Mouse (Mus musculus) NIH3T3 (cell line): ENCODE measurements around the gene Ccl17.
A peak's percentile ranks its signal among the peaks of the same experiment; 100 is the strongest.
"Not testable (repeated sequence)": the region's sequence is repeated elsewhere in the genome, so short reads cannot be mapped to it uniquely, and the experiment has no call there.

Experiments used
- DNase-seq: peaks from one replicate; pipeline ENCODE4 v3.0.0-alpha.2; 2012; ENCODE audit warnings: low read depth

The Ccl17 gene

DNA sequence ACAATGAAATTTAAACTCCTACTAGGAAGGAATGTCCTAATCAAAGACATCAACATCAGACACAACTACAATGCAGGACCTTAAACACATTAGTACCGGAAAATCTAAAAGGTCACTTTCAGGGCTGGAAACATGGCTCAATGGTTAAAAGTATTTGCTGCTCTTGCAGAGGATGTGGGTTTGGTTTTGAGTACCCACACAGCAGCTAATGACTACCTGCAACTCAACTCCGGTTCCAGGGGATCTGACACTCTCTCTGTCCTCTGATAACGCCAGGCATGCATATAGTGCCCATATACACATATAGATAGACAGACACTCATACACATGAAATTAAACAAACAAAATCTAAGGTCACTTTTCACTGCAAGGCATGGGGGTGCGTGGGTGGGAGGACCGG, 16.0 kb downstream of the Ccl17 start:
- no peak for DNase-seq

DNA sequence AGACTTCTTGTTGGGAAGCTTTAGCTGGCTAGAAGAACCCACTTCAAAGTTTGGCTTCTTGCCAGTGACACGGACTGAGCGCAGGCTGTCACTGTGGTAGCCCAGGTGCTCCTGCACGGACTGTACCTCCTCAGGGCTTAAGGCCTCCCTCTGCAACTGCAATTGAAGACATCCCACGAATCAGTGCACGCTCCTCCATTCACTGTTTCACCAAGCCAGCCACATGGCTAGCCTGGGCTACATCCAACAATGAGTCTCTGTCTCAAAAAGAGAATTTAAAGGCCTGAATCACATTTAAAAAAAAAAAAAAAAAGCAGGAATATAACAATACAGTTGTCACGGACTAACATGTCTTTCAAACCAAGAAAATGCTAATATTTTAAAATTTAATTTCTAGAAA, 18.0 kb downstream of the Ccl17 start:
- peak; percentile 65 for DNase-seq

DNA sequence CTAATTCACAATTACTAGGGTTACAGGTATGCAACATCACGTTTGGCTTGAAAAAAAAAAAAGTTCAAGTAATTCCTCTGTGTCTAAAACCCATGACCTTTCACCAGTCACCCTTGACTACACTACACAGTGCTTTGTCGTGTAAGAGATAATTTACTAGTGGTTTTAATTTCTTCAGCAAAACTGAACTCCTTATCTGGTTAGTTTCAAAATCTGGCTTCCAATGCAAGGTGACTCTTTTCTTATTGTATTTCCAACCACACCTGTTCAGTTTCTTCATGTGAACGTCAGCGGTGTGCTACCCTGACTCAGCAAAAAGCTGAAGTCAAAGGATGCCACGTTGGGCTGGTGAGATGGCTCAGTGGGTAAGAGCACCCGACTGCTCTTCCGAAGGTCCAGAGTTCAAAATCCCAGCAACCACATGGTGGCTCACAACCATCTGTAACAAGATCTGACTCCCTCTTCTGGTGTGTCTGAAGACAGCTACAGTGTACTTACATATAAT, 23.7 kb downstream of the Ccl17 start:
- not testable (repeated sequence) for DNase-seq

DNA sequence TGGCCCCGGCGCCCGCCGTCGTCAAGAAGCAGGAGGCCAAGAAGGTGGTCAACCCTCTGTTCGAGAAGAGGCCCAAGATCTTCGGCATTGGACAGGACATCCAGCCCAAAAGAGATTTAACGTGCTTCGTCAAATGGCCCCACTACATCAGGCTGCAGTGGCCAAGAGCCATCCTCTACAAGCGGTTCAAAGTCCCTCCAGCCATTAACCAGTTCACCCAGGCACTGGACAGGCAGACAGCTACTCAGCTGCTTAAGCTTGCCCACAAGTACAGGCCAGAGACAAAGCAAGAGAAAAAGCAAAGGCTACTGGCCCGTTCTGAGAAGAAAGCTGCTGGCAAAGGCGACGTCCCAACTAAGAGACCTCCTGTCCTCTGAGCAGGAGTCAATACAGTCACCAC, 25.5 kb downstream of the Ccl17 start:
- not testable (repeated sequence) for DNase-seq

DNA sequence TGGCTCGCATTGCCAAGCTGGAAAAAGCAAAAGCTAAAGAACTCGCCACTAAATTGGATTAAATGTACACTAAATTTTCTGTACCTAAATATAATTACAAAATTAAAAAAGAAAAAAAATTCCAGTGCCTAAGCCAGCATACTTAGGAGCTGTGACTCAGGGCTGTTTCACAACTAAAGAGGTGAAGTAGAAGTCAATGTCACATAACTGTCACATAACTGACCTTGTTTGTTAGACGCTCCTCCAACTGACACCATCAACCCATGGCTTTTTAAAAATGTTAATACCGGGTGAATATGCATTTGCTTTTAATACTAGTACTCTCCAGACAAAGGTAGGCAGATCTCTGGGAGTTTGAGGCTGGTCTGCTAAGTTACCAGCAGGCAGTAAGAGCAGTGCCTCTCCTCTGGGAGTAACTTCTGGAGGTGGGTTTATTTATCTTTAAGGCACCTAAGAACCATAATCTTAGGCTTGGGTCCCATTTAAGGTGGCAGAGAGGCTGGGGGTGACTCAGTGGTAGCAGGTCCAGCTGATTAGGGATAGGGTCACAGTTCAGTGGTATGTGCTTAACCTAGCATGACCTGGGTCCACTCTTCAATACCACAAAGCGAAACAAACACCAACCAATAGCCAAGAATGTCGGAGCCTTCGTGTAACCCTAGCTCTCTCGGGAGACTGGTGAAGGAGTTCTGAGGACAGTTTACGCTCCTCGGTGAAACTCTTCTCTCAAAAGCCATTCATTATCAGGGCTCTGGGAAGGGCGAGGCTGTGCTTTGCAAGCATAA, 26.4 kb downstream of the Ccl17 start:
- DNase-seq: no peak

DNA sequence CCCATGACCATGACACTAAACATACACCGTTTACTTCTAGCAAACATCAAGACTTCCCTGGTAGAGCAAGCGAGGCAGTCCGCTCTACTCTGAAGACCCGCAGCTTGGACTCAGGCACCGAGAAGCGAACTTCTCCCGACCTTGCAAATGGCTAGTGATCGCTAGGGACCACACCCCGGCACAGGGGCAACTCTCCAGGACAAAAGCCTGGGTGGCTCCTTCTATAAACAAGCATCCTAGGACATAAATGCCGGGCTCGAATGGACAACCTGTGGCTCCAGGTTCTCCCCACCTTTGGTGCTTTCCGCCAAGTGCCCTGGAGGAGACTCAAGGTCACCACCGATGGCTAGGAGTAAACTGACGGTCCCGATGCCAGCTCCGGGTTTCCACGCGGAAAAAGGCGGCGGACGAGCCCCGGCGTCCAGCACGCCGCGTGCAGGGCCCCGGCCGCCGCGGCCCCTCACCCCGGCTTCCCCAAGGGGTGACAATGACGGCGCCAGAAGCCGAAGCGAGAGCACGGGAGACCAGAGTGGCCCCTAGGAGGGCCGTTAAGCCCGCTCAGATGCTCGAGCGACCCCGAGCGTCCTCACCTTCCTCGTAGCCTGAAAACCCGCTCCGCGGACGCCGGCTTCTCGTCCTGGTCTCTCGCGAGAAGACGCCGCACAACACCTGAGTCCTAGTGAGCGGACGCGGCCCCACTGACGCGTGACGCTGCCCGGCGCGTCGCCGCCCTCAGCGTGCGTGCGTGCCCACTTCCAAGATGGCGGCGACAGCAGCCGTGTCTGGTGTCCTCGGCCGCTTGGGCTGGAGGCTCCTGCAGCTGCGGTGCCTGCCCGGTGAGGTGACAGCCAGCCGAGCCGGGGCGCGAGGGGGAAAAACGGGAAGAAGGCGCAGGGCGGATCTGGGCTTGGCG, 27.7 kb downstream of the Ccl17 start, which contains the start of the genes Coq9 and Ciapin1:
Coq9 (plus strand) TSS at position 660 of the 913 bp plus-strand sequence.
Ciapin1 (minus strand) TSS at position 697 of the 913 bp plus-strand sequence.
- DNase-seq: peak; percentile 98

DNA sequence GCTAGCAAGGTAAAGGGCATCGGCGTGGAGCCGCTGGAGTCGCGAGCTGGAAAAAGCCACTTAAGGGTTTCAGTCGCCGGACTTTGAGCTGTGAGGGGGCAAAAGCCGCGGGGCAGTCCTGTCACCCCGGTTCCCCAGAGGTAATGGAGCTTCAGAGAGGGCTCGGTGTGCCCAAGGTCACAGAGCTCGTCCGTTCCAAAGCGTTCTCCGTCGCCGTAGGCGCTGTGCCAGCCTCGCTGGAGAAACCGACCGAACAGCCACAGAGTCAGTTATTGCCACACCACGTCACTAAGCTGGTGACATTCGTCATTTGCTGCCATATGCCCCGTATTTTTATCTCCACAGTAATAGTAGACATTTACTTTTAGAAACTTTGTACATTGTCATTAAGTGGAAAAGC, 28.3 kb downstream of the Ccl17 start:
- DNase-seq: peak; percentile 50

DNA sequence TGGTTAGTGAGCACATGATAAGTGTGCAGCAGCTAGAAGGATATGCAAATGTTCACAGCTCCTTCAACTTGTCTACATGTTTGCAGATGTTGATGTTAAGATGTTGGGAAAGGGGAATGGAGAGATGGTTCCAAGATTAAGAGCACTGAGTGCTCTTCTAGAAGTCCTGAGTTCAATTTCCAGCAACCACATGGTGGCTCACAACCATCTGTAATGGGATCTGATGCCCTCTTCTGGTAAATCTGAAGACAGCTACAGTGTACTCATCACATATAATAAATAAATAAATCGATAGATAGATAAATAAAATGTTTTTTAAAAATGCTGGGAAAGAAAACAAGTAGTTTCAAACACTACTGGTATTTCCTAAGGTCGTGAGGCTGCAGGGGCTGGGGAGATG, 30.9 kb downstream of the Ccl17 start:
- DNase-seq: no peak

DNA sequence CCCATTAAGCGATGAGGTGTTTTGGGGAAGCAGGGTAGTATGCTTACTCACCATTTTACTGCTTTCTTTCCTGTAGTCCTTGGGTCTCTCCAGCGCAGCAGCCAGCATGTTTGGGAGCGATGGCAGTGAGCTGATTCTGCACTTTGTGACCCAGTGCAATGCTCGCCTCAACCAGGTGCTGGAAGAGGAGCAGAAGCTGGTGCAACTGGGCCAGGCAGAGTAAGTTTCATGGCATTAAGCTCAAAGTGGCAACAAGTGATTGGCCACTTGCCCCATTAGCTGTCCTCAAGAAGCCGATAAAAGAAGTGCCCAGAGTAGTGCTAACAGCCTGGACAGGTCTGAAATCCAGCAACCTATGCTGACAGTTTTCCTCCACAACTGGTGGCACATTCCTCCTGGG, 39.8 kb downstream of the Ccl17 start:
- no peak for DNase-seq

DNA sequence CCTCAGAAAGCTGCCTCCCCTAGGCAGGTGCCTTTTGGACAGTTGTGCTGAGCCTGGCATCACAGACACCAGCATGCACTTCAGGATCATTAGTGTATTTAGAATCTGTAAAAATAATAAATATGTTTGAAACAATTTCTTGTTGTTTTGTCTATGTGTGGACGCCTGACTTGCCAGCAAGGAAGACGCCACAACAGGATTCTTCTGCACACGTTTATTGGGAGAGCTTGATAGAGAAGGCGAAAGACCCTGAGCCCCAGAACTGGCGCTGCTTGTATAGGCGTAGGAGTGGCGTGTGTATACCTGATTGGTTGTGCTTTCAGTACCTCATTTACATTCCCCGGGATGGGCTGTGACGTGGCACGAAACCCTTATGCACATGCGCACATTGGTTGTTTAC, 44.5 kb downstream of the Ccl17 start:
- DNase-seq: not testable (repeated sequence)

DNA sequence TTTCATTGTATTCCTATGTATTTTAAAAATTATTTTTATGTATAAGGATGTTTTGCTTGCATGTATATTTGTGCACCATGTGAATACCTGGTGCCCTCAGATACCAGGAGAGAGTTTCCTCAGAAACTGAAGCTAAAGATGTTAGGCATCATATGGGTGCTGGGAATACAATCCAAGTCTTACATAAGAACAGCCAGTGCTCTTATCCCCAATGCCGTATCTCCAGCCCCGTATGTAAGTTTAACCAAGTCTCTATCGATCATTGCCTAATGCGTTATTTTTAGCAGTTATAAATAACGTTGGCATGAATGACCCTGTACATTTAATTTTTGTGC, 46.7 kb downstream of the Ccl17 start:
- no peak for DNase-seq

DNA sequence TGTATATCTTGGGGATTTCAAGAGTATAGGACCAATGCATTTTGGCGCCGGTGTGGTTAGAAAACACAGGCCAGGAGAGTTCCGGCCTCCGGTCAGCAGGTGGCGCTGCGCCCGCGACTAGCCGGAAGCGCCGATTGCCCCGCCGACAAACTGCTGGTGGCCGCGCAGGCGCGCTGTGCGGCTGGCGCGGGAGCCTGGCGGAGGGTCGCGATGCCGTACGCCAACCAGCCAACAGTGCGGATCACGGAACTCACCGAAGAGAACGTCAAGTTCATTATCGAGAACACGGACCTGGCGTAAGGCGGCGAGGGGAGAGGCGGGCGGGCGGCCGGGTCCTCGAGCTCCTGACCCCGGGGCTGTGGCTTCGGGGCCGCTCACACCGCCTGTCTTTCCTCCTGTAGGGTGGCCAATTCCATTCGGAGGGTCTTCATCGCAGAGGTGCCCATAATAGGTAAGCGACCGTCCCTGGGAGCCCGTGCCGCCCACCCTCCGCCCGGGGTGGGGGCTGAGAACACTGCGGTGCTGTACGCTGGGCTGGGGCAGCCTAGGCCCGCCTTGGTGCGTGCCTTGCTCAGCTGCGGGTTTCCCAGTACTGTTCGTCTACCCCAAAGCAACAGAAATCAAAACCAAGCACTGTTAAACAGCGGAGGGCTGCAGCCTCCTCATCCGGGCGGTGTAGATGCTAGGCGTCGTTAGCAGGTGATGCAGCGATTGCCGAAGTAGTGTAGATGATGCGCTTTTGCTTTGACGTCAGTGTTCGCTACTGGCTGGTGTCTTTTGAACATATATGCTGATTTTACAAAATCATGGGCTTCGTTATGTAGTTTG, 47.3 kb downstream of the Ccl17 start, which contains the start of gene Polr2c:
Polr2c (plus strand) TSS at position 105 of the 828 bp plus-strand sequence.
- peak; percentile 93 for DNase-seq

DNA sequence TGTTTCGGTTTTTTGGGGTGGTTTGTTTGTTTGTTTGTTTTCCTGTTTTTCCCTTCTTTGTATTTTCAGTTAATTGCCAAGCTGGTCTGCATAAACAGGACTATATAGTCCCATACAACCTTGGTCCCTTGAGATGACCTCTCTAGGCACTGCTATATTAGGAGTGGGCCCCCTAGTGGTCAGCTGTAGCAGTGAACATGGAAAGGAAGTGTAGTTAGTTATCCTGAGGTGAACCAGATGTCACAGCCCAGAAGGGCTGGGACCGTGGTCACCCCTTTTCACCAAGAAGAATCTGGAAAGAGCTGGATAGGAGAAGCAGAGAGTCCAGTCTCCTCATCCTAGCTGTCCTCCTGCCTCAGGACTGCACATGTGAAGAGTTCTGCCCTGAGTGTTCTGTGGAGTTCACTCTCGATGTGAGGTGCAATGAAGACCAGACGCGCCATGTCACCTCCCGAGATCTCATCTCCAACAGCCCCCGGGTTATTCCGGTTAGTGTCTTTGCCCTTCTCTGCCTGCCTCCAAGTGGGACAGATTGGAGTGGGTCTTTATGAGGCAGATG, 51.2 kb downstream of the Ccl17 start:
- peak; percentile 77 for DNase-seq
